Mouse (Mus musculus): ENCODE measurements around the gene Neu1.

- no peak for TF ChIP-seq CTCF (IDR thresholded peaks at IDR 0.05; ENCODE audit: control insufficient read depth, insufficient read depth, insufficient read length)
- no peak for TF ChIP-seq MYOD1 (IDR thresholded peaks at IDR 0.05; ENCODE audit: control insufficient read depth, insufficient read length, low read depth)
- TF ChIP-seq MYOG (IDR thresholded peaks at IDR 0.05; ENCODE audit: control insufficient read depth, extremely low read depth, insufficient read length): no peak
Observed at GRCm38 (mm10) chr17:34955884-34956283, 24.8 kb downstream of the Neu1 start.

All from C2C12 (cell line).